Mouse (Mus musculus): ENCODE data around the gene Wwtr1. TPM values are rescaled to one million over a fixed set of nuclear protein-coding genes. Genes with fewer than 3 reads are reported as not detected.

Gene Wwtr1
- total RNA-seq, 2 experiments from 2014 or later: 12.9 to 13.9 TPM

Small RNA genes lying within 50 kb of the gene (microRNA-seq; reads per million reads assigned to microRNA genes)
- gene Mir6377: not detected

Other genes starting within 250 kb of the Wwtr1 start
- gene Tm4sf4, start 150.6 kb downstream of the Wwtr1 start, total RNA-seq (2021): not detected
- gene Commd2, start 75.8 kb upstream of the Wwtr1 start, total RNA-seq (2021): 10 to 100 TPM; 17.7 to 23.6 TPM
- 1 to 10 TPM in 1 of 2 experiments, under 1 TPM in 1; 0.99 to 1.2 TPM for gene Ankub1, start 116.9 kb upstream of the Wwtr1 start, total RNA-seq (2021)
- gene Rnf13, start 160.2 kb upstream of the Wwtr1 start, total RNA-seq (2021): 10 to 100 TPM; 86.9 to 92.5 TPM

Data from left cerebral cortex, postnatal 36 days (tissue).